Mouse (Mus musculus): ENCODE data around the gene Celsr1. TPM values are rescaled to one million over a fixed set of nuclear protein-coding genes. Genes with fewer than 3 reads are reported as not detected.
A peak's percentile ranks its signal among the peaks of the same experiment; 100 is the strongest.

The Celsr1 gene
- polyA plus RNA-seq, 1 experiment = 0.49 TPM

- Histone ChIP-seq H3K27me3 (ENCODE audit: control insufficient read depth, insufficient read depth, low read length) (no peaks in the 10 kb centered on the region), H3K27ac (ENCODE audit: insufficient read depth, low read length) (no peak overlapping the region), H3K4me1 (ENCODE audit: control insufficient read depth, insufficient read depth, low read length) (peaks cover 21% of the 10 kb centered on the region), H3K4me3 (replicated peaks; ENCODE audit: insufficient read depth, low read depth, low read length) (no peak overlapping the region)
- WGBS = 41% methylated on average over 5 of the region's 5 CpGs
- no peak for TF ChIP-seq POLR2A (IDR thresholded peaks at IDR 0.05; ENCODE audit: borderline replicate concordance, insufficient read depth, low read length)
- no peak for TF ChIP-seq CTCF (IDR thresholded peaks at IDR 0.05; ENCODE audit: borderline replicate concordance, insufficient read depth, low read depth, low read length)
- peak; percentile 27 to 67 for DNase-seq
Observed at GRCm38 (mm10) chr15:86000706-86001292, 32.8 kb downstream of the Celsr1 start.

- H3K4me1 ChIP-seq (ENCODE audit: control insufficient read depth, insufficient read depth, low read length) = peaks cover 17% of the 10 kb centered on the region
Observed at GRCm38 (mm10) chr15:85998525-85999230, 34.9 kb downstream of the Celsr1 start.

GRCm38 (mm10) chr15:85996031-85996765 is 37.4 kb downstream of the Celsr1 start:
- TF ChIP-seq CTCF (IDR thresholded peaks at IDR 0.05; ENCODE audit: borderline replicate concordance, insufficient read depth, low read depth, low read length) = no peak
- TF ChIP-seq POLR2A (IDR thresholded peaks at IDR 0.05; ENCODE audit: borderline replicate concordance, insufficient read depth, low read length) = no peak
- H3K27ac ChIP-seq (ENCODE audit: insufficient read depth, low read length) = no peak overlapping the region
- no peaks in the 10 kb centered on the region for H3K27me3 ChIP-seq (ENCODE audit: control insufficient read depth, insufficient read depth, low read length)
- peaks cover 21% of the 10 kb centered on the region for H3K4me1 ChIP-seq (ENCODE audit: control insufficient read depth, insufficient read depth, low read length)
- no peak for DNase-seq
- WGBS = 68% methylated on average over 13 of the region's 13 CpGs
- H3K4me3 ChIP-seq (replicated peaks; ENCODE audit: insufficient read depth, low read depth, low read length) = no peak overlapping the region

More at GRCm38 (mm10) chr15:85998525-85999230, 34.9 kb downstream of the Celsr1 start:
- no peak for DNase-seq
- no peak overlapping the region for H3K4me3 ChIP-seq (replicated peaks; ENCODE audit: insufficient read depth, low read depth, low read length)
- no peaks in the 10 kb centered on the region for H3K27me3 ChIP-seq (ENCODE audit: control insufficient read depth, insufficient read depth, low read length)
- TF ChIP-seq CTCF (IDR thresholded peaks at IDR 0.05; ENCODE audit: borderline replicate concordance, insufficient read depth, low read depth, low read length) (no peak), POLR2A (IDR thresholded peaks at IDR 0.05; ENCODE audit: borderline replicate concordance, insufficient read depth, low read length) (no peak)
- WGBS = 80% methylated on average over 4 of the region's 4 CpGs
- H3K27ac ChIP-seq (ENCODE audit: insufficient read depth, low read length) = no peak overlapping the region

- Histone ChIP-seq H3K4me1 (ENCODE audit: control insufficient read depth, insufficient read depth, low read length) (peaks cover 15% of the 10 kb centered on the region), H3K4me3 (replicated peaks; ENCODE audit: insufficient read depth, low read depth, low read length) (no peak overlapping the region), H3K27me3 (ENCODE audit: control insufficient read depth, insufficient read depth, low read length) (no peaks in the 10 kb centered on the region), H3K27ac (ENCODE audit: insufficient read depth, low read length) (no peak overlapping the region)
- TF ChIP-seq CTCF (IDR thresholded peaks at IDR 0.05; ENCODE audit: borderline replicate concordance, insufficient read depth, low read depth, low read length) (no peak), POLR2A (IDR thresholded peaks at IDR 0.05; ENCODE audit: borderline replicate concordance, insufficient read depth, low read length) (no peak)
- WGBS = 63% methylated on average over 6 of the region's 6 CpGs
- DNase-seq = no peak
Observed at GRCm38 (mm10) chr15:85994906-85995608, 38.5 kb downstream of the Celsr1 start.

GRCm38 (mm10) chr15:85993931-85994583 is 39.5 kb downstream of the Celsr1 start:
- Histone ChIP-seq H3K4me3 (replicated peaks; ENCODE audit: insufficient read depth, low read depth, low read length) (no peak overlapping the region), H3K4me1 (ENCODE audit: control insufficient read depth, insufficient read depth, low read length) (peaks cover 15% of the 10 kb centered on the region), H3K27ac (ENCODE audit: insufficient read depth, low read length) (no peak overlapping the region), H3K27me3 (ENCODE audit: control insufficient read depth, insufficient read depth, low read length) (no peaks in the 10 kb centered on the region)
- 76% methylated on average over 14 of the region's 14 CpGs for WGBS
- TF ChIP-seq CTCF (IDR thresholded peaks at IDR 0.05; ENCODE audit: borderline replicate concordance, insufficient read depth, low read depth, low read length) (no peak), POLR2A (IDR thresholded peaks at IDR 0.05; ENCODE audit: borderline replicate concordance, insufficient read depth, low read length) (no peak)
- no peak for DNase-seq

GRCm38 (mm10) chr15:85993386-85993785 is 40.2 kb downstream of the Celsr1 start:
- Histone ChIP-seq H3K4me3 (replicated peaks; ENCODE audit: insufficient read depth, low read depth, low read length) (no peak overlapping the region), H3K4me1 (ENCODE audit: control insufficient read depth, insufficient read depth, low read length) (peaks cover 12% of the 10 kb centered on the region), H3K27me3 (ENCODE audit: control insufficient read depth, insufficient read depth, low read length) (no peaks in the 10 kb centered on the region), H3K27ac (ENCODE audit: insufficient read depth, low read length) (no peak overlapping the region)
- no peak for TF ChIP-seq CTCF (IDR thresholded peaks at IDR 0.05; ENCODE audit: borderline replicate concordance, insufficient read depth, low read depth, low read length)
- no peak for TF ChIP-seq POLR2A (IDR thresholded peaks at IDR 0.05; ENCODE audit: borderline replicate concordance, insufficient read depth, low read length)
- DNase-seq = no peak

GRCm38 (mm10) chr15:85992125-85992495 is 41.5 kb downstream of the Celsr1 start:
- Histone ChIP-seq H3K4me3 (replicated peaks; ENCODE audit: insufficient read depth, low read depth, low read length) (no peak overlapping the region), H3K27me3 (ENCODE audit: control insufficient read depth, insufficient read depth, low read length) (no peaks in the 10 kb centered on the region), H3K4me1 (ENCODE audit: control insufficient read depth, insufficient read depth, low read length) (peaks cover 12% of the 10 kb centered on the region), H3K27ac (ENCODE audit: insufficient read depth, low read length) (no peak overlapping the region)
- no peak for TF ChIP-seq POLR2A (IDR thresholded peaks at IDR 0.05; ENCODE audit: borderline replicate concordance, insufficient read depth, low read length)
- no peak for TF ChIP-seq CTCF (IDR thresholded peaks at IDR 0.05; ENCODE audit: borderline replicate concordance, insufficient read depth, low read depth, low read length)
- no peak for DNase-seq
- WGBS = 55% methylated on average over 3 of the region's 3 CpGs
